Mouse (Mus musculus) heart, embryonic 15.5 days (tissue): ENCODE measurements around the gene Gm29094. TPM values are rescaled to one million over a fixed set of nuclear protein-coding genes. Genes with fewer than 3 reads are reported as not detected.
"Not testable (repeated sequence)": the region's sequence is repeated elsewhere in the genome, so short reads cannot be mapped to it uniquely, and the experiment has no call there.

ENCODE experiments used
- ATAC-seq: fragments of 200-750 bp; cut with Nextera tagmentation; replicated peaks from 2 replicates; pipeline ENCODE4 v1.8.0; 2017; ENCODE audit warnings: low read depth, moderate TSS enrichment; ENCODE audit not compliant: insufficient number of reproducible peaks, insufficient read depth, low FRiP score
- H3K27ac ChIP-seq: fragments of 300-500 bp; sonication (generic); 2 replicates; pipeline ENCODE4 v1.5.1; 2015; ENCODE audit warnings: mild to moderate bottlenecking, inconsistent platforms
- H3K27me3 ChIP-seq: fragments of 300-500 bp; sonication (generic); 2 replicates; pipeline ENCODE4 v1.6.1; 2015; ENCODE audit warnings: inconsistent platforms
- H3K36me3 ChIP-seq: fragments of 300-500 bp; sonication (generic); 2 replicates; pipeline ENCODE4 v1.6.1; 2015; ENCODE audit warnings: mild to moderate bottlenecking, inconsistent platforms
- H3K4me1 ChIP-seq: fragments of 300-500 bp; sonication (generic); replicated peaks from 2 replicates; pipeline ENCODE4 v1.6.1; 2015; ENCODE audit warnings: inconsistent platforms
- H3K4me2 ChIP-seq: fragments of 300-500 bp; sonication (generic); 2 replicates; pipeline ENCODE4 v1.6.1; 2015; ENCODE audit warnings: inconsistent platforms, mild to moderate bottlenecking, moderate library complexity
- H3K4me3 ChIP-seq: fragments of 300-500 bp; sonication (generic); 2 replicates; pipeline ENCODE4 v1.5.1; 2015; ENCODE audit warnings: mild to moderate bottlenecking, inconsistent platforms
- H3K9ac ChIP-seq: fragments of 300-500 bp; sonication (generic); 2 replicates; pipeline ENCODE4 v1.6.1; 2015; ENCODE audit warnings: mild to moderate bottlenecking, inconsistent platforms
- H3K9me3 ChIP-seq: fragments of 300-500 bp; sonication (generic); replicated peaks from 2 replicates; pipeline ENCODE4 v1.6.1; 2016; ENCODE audit warnings: inconsistent platforms
- WGBS: fragments of 180-500 bp; shearing (Covaris S2); methylation state at CpG from one replicate; pipeline ENCODE4 v1.1.7; 2015; ENCODE audit warnings: mixed read lengths; 5-methylcytosine and 5-hydroxymethylcytosine counted together
- polyA plus RNA-seq: library from polyadenylated mRNA; unstranded; fragments of >200 nt; fragmentation: Nextera tagmentation; extraction: Ambion mirVana; gene quantifications from 2 replicates; pipeline ENCODE4 v1.2.1, GENCODE M21; 2015

The Gm29094 gene
- 0.58 TPM in 1 of 2 replicates, not detected in the other for polyA plus RNA-seq

GRCm38 (mm10) chr9:89198969-89199416 is at the start of gene Gm29094, which contains the start of gene Bcl2a1b:
Gene Gm29094 (plus strand): TSS chr9:89199379.
Gene Bcl2a1b (plus strand): TSS chr9:89199209.
- not testable (repeated sequence) for H3K4me3 ChIP-seq, H3K4me2 ChIP-seq, H3K9ac ChIP-seq, H3K27me3 ChIP-seq, H3K36me3 ChIP-seq, H3K27ac ChIP-seq, H3K9me3 ChIP-seq, ATAC-seq, H3K4me1 ChIP-seq
- WGBS, result 59% methylated on average over 5 of the region's 5 CpGs

- not testable (repeated sequence) for H3K4me1 ChIP-seq, H3K9me3 ChIP-seq, ATAC-seq, H3K27ac ChIP-seq, H3K9ac ChIP-seq, H3K36me3 ChIP-seq, H3K4me3 ChIP-seq, H3K27me3 ChIP-seq, H3K4me2 ChIP-seq
These were observed 26.6 kb upstream of the Gm29094 start for GRCm38 (mm10) chr9:89172539-89172938.

- H3K9me3 ChIP-seq, H3K27ac ChIP-seq, H3K4me1 ChIP-seq, H3K36me3 ChIP-seq, H3K9ac ChIP-seq, H3K4me2 ChIP-seq, H3K27me3 ChIP-seq, ATAC-seq, H3K4me3 ChIP-seq: not testable (repeated sequence)
- 47% methylated on average over 3 of the region's 3 CpGs for WGBS
These were observed 20.3 kb upstream of the Gm29094 start for GRCm38 (mm10) chr9:89178833-89179232.

- not testable (repeated sequence) for H3K4me3 ChIP-seq, H3K9ac ChIP-seq, H3K9me3 ChIP-seq, H3K36me3 ChIP-seq, ATAC-seq, H3K4me1 ChIP-seq, H3K27me3 ChIP-seq, H3K27ac ChIP-seq, H3K4me2 ChIP-seq
- WGBS, result 66% methylated on average over 4 of the region's 4 CpGs
These were observed 19.7 kb upstream of the Gm29094 start for GRCm38 (mm10) chr9:89179469-89179868.

GRCm38 (mm10) chr9:89187006-89187405 is 12.2 kb upstream of the Gm29094 start:
- not testable (repeated sequence) for H3K27ac ChIP-seq, H3K4me1 ChIP-seq, ATAC-seq, H3K36me3 ChIP-seq, H3K4me2 ChIP-seq, H3K9ac ChIP-seq, H3K9me3 ChIP-seq, H3K27me3 ChIP-seq, H3K4me3 ChIP-seq
- WGBS, result 69% methylated on average over 15 of the region's 15 CpGs

- H3K4me1 ChIP-seq, H3K27ac ChIP-seq, H3K4me3 ChIP-seq: not testable (repeated sequence)
These were observed 3.7 kb upstream of the Gm29094 start for GRCm38 (mm10) chr9:89195483-89195882.

GRCm38 (mm10) chr9:89197509-89197908 is 1.7 kb upstream of the Gm29094 start:
- not testable (repeated sequence) for H3K27ac ChIP-seq, H3K27me3 ChIP-seq, ATAC-seq, H3K9ac ChIP-seq, H3K36me3 ChIP-seq, H3K9me3 ChIP-seq, H3K4me2 ChIP-seq, H3K4me3 ChIP-seq, H3K4me1 ChIP-seq
- WGBS, result 67% methylated on average over 1 of the region's 1 CpGs

More at GRCm38 (mm10) chr9:89195483-89195882, 3.7 kb upstream of the Gm29094 start:
- H3K36me3 ChIP-seq, H3K9ac ChIP-seq, ATAC-seq, H3K27me3 ChIP-seq, H3K9me3 ChIP-seq, H3K4me2 ChIP-seq: not testable (repeated sequence)

- ATAC-seq, result not testable (repeated sequence)
These were observed 830 bp upstream of the Gm29094 start for GRCm38 (mm10) chr9:89198349-89198748.

GRCm38 (mm10) chr9:89202256-89202655 is 3.1 kb downstream of the Gm29094 start:
- not testable (repeated sequence) for H3K9ac ChIP-seq, H3K36me3 ChIP-seq, H3K4me1 ChIP-seq, H3K4me3 ChIP-seq, ATAC-seq, H3K9me3 ChIP-seq, H3K4me2 ChIP-seq, H3K27ac ChIP-seq, H3K27me3 ChIP-seq

More at GRCm38 (mm10) chr9:89198349-89198748, 830 bp upstream of the Gm29094 start:
- H3K4me1 ChIP-seq, H3K9ac ChIP-seq, H3K9me3 ChIP-seq, H3K27me3 ChIP-seq, H3K4me3 ChIP-seq, H3K36me3 ChIP-seq, H3K4me2 ChIP-seq, H3K27ac ChIP-seq: not testable (repeated sequence)
- 78% methylated on average over 3 of the region's 3 CpGs for WGBS

GRCm38 (mm10) chr9:89208939-89209338 is 9.8 kb downstream of the Gm29094 start:
- not testable (repeated sequence) for H3K9me3 ChIP-seq, H3K4me3 ChIP-seq, H3K27me3 ChIP-seq, H3K27ac ChIP-seq, H3K4me2 ChIP-seq, H3K9ac ChIP-seq, H3K36me3 ChIP-seq, ATAC-seq, H3K4me1 ChIP-seq
- 50% methylated on average over 1 of the region's 1 CpGs for WGBS

- not testable (repeated sequence) for H3K9ac ChIP-seq, H3K27me3 ChIP-seq, H3K36me3 ChIP-seq, H3K4me1 ChIP-seq, H3K9me3 ChIP-seq
- Histone ChIP-seq H3K27ac (peak within 1 kb of the TSS; percentile 79), H3K4me2 (peak within 1 kb of the TSS; percentile 61), H3K4me3 (peak within 1 kb of the TSS; percentile 39)
- peak; percentile 67 for ATAC-seq
- 24% methylated on average over 9 of the region's 12 CpGs for WGBS
These were observed 11.3 kb downstream of the Gm29094 start, which contains the start of gene Mthfs for GRCm38 (mm10) chr9:89210353-89211064. Gene Mthfs (plus strand): TSS chr9:89210676.
